Mouse (Mus musculus) hindbrain, embryonic 13.5 days (tissue): ENCODE measurements around the gene Peli2. TPM values are rescaled to one million over a fixed set of nuclear protein-coding genes. Genes with fewer than 3 reads are reported as not detected.

Experiments used
- ATAC-seq: fragments of 200-750 bp; cut with Nextera tagmentation; 2 replicates; pipeline ENCODE4 v1.8.0; 2017; ENCODE audit warnings: moderate TSS enrichment; ENCODE audit not compliant: low FRiP score
- H3K27ac ChIP-seq: fragments of 300-500 bp; sonication (generic); 2 replicates; pipeline ENCODE4 v1.5.1; 2015; ENCODE audit warnings: inconsistent platforms, mild to moderate bottlenecking, moderate library complexity
- H3K27me3 ChIP-seq: fragments of 300-500 bp; sonication (generic); 2 replicates; pipeline ENCODE4 v1.6.1; 2015; ENCODE audit warnings: mild to moderate bottlenecking, inconsistent platforms
- H3K36me3 ChIP-seq: fragments of 300-500 bp; sonication (generic); 2 replicates; pipeline ENCODE4 v1.6.1; 2015; ENCODE audit warnings: mild to moderate bottlenecking, inconsistent platforms
- H3K4me1 ChIP-seq: fragments of 300-500 bp; sonication (generic); replicated peaks from 2 replicates; pipeline ENCODE4 v1.6.1; 2015; ENCODE audit warnings: inconsistent platforms
- H3K4me2 ChIP-seq: fragments of 300-500 bp; sonication (generic); 2 replicates; pipeline ENCODE4 v1.6.1; 2015; ENCODE audit warnings: inconsistent platforms, mild to moderate bottlenecking, moderate library complexity
- H3K4me3 ChIP-seq: fragments of 300-500 bp; sonication (generic); 2 replicates; pipeline ENCODE4 v1.5.1; 2015; ENCODE audit warnings: mild to moderate bottlenecking, inconsistent platforms
- H3K9ac ChIP-seq: fragments of 300-500 bp; sonication (generic); 2 replicates; pipeline ENCODE4 v1.6.1; 2015; ENCODE audit warnings: mild to moderate bottlenecking, inconsistent platforms
- H3K9me3 ChIP-seq: fragments of 300-500 bp; sonication (generic); 2 replicates; pipeline ENCODE4 v1.6.1; 2016; ENCODE audit warnings: inconsistent platforms
- WGBS: fragments of 180-500 bp; shearing (Covaris S2); methylation state at CpG from one replicate; pipeline ENCODE4 v1.1.7; 2015; 5-methylcytosine and 5-hydroxymethylcytosine counted together
- polyA plus RNA-seq: library from polyadenylated mRNA; unstranded; fragments of >200 nt; fragmentation: Nextera tagmentation; extraction: Ambion mirVana; gene quantifications from 2 replicates; pipeline ENCODE4 v1.2.1, GENCODE M21; 2015

The Peli2 gene
- polyA plus RNA-seq, 1 experiment from 2014 or later = 10.6 TPM

GRCm38 (mm10) chr14:48200291-48200690 lies 79.7 kb downstream of the Peli2 start:
- 83% methylated on average over 9 of the region's 9 CpGs for WGBS
- H3K9ac ChIP-seq = no peak overlapping the region
- H3K4me1 ChIP-seq = peaks cover 61% of the 10 kb centered on the region

DNA sequence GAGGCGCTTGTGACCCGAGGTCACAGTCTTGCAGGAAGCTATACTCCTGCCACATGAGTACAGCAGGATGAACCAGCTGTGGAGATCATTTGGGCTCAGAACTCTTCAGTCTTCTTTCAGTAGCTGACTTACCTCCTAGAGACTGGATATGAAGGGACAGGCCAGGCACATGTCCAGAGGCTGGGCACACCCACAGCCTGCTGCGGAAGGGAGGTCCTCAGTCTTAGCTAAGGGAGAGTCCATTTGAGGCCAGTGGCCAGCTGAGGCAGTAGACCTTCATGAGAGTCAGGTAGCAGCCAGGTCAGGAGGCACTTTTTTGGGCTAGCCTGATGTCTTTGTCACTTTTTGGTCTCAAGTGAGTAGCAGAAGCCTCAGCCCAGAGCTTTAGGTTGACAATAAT lies 80.2 kb downstream of the Peli2 start:
- Histone ChIP-seq H3K27ac (no peak overlapping the region), H3K9ac (no peak overlapping the region), H3K27me3 (no peaks in the 10 kb centered on the region), H3K4me2 (no peak overlapping the region), H3K36me3 (no peaks in the 10 kb centered on the region), H3K9me3 (no peaks in the 10 kb centered on the region), H3K4me3 (no peak overlapping the region), H3K4me1 (peaks cover 65% of the 10 kb centered on the region)
- 92% methylated on average over 3 of the region's 3 CpGs for WGBS
- ATAC-seq = no peak

More at GRCm38 (mm10) chr14:48200291-48200690, 79.7 kb downstream of the Peli2 start:
- no peaks in the 10 kb centered on the region for H3K9me3 ChIP-seq
- H3K27ac ChIP-seq = no peak overlapping the region
- H3K36me3 ChIP-seq = no peaks in the 10 kb centered on the region
- H3K4me3 ChIP-seq = no peak overlapping the region
- no peak for ATAC-seq
- H3K4me2 ChIP-seq = no peak overlapping the region
- no peaks in the 10 kb centered on the region for H3K27me3 ChIP-seq

GRCm38 (mm10) chr14:48201403-48201802 lies 80.8 kb downstream of the Peli2 start:
- 83% methylated on average over 8 of the region's 8 CpGs for WGBS
- no peaks in the 10 kb centered on the region for H3K9me3 ChIP-seq
- no peaks in the 10 kb centered on the region for H3K36me3 ChIP-seq
- H3K4me3 ChIP-seq = no peak overlapping the region
- ATAC-seq = no peak
- no peak overlapping the region for H3K27ac ChIP-seq
- peaks cover 66% of the 10 kb centered on the region for H3K4me1 ChIP-seq
- no peak overlapping the region for H3K4me2 ChIP-seq
- H3K27me3 ChIP-seq = no peaks in the 10 kb centered on the region
- no peak overlapping the region for H3K9ac ChIP-seq

DNA sequence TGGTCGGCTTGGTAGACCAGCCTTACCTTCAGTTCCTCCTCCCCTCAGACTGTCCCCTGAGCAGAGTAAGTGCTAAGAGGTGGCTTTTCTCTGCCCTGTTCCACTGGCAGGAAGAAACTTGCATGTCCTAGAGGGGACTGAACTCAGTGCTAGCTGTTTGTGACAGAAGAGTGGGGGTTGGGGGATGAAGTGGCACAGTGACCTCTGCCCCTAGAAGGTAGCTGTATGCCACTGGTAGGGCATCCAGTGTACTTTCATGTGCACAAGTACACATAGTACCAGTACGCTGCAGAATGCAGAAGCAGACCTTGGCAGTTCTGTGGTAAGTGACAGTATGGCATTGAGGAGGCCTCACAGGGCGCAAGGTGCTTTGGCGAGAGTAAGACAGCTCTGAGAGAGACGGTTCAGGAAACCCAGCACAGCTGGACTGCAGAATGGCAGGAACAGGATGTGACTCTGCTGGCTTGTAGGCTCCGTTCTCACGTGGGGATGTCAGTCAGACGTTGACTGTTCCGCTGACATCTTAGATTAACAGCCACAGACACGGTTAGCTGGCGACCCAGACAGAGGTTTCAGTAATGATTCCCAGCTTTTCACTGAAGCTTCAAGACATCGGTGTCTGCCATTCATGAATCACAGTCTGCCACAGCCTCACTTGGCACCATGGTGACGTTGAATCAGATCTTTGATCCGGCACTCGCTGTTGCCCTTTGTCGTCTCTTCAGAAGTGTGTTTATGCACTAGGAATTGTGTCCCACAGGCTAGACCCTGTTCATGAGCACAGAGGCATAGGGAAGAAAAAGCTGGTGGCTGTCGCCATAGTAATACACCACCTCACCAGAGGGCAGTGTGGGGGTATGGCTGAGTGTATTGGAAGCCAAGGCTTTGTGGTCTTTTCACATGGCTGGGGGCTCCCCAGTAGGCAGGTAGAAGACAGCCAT lies 81.7 kb downstream of the Peli2 start:
- H3K4me2 ChIP-seq = no peak overlapping the region
- H3K9me3 ChIP-seq = no peaks in the 10 kb centered on the region
- no peaks in the 10 kb centered on the region for H3K36me3 ChIP-seq
- H3K4me3 ChIP-seq = no peak overlapping the region
- H3K27ac ChIP-seq = no peak overlapping the region
- WGBS = 44% methylated on average over 17 of the region's 17 CpGs
- no peak for ATAC-seq
- peaks cover 69% of the 10 kb centered on the region for H3K4me1 ChIP-seq
- no peak overlapping the region for H3K9ac ChIP-seq
- H3K27me3 ChIP-seq = no peaks in the 10 kb centered on the region

DNA sequence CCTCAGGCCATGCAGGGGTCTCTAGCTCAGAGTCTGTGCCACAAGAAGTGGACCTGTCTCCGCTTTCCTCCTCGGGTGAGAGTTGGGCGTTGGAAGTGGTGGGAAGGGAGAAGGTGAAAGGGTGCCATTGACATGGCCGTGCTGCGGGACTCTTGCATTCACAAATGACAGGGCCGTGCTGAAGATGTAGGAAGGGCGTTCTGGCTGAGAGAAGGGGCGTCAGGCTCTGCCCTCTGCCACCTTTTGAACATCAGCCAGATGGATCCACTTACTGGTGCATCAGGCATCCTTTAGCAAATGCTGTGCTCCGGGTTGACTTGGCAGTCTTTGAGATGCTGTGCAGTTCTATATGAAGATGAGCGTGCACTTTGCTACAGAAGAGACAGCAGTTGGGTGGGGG lies 84.4 kb downstream of the Peli2 start:
- no peaks in the 10 kb centered on the region for H3K27me3 ChIP-seq
- H3K4me2 ChIP-seq = no peak overlapping the region
- no peak overlapping the region for H3K9ac ChIP-seq
- H3K36me3 ChIP-seq = no peaks in the 10 kb centered on the region
- WGBS = 77% methylated on average over 10 of the region's 10 CpGs
- ATAC-seq = no peak
- no peak overlapping the region for H3K27ac ChIP-seq
- H3K4me1 ChIP-seq = peaks cover 60% of the 10 kb centered on the region
- H3K9me3 ChIP-seq = no peaks in the 10 kb centered on the region
- H3K4me3 ChIP-seq = no peak overlapping the region

DNA sequence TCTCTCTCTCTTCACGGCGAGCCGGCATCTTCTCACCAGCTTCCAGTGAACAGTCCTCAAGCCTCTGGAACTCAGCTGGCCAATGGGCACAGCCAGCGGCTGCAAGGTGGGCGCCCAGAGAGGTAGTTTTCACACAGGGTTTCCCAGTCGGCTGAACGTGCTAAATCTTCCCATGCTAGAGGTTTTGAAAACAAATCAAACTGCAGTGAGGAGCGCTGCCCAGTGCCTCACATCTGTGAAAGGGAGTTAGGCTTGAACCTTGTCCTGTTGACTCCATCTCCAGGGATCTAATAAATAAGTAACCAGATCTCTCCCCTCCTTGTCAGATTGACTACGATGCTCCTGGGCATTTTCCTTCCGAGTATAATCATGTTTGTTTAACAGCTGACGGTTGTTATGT lies 85.0 kb downstream of the Peli2 start:
- Histone ChIP-seq H3K4me3 (no peak overlapping the region), H3K36me3 (no peaks in the 10 kb centered on the region), H3K27ac (no peak overlapping the region), H3K9ac (no peak overlapping the region), H3K27me3 (no peaks in the 10 kb centered on the region), H3K4me1 (peaks cover 60% of the 10 kb centered on the region), H3K4me2 (no peak overlapping the region), H3K9me3 (no peaks in the 10 kb centered on the region)
- no peak for ATAC-seq
- 52% methylated on average over 11 of the region's 11 CpGs for WGBS

DNA sequence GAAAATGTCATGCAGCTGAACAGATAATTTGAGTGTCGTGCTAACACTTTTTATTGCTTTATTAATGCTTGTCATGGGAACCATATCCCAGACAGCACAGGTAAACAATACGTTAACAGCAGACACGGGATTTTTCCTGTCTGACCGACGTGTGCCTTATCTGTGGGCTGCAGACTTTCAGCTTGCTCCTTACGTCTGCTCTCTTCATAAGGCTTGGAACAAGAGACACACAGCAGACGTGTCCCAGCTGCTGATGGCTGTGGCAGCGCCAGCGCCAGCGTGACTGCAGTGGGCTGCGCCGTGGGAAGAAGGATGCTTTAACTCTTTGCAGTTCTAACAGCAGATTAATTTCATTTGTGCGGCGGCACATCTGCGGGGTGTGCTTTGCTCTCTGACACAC lies 86.5 kb downstream of the Peli2 start:
- Histone ChIP-seq H3K9me3 (no peaks in the 10 kb centered on the region), H3K27ac (peak overlapping the region; percentile 70), H3K4me3 (peak overlapping the region; percentile 4; the same call in 1 of the 2 replicates), H3K4me2 (peak overlapping the region; percentile 40), H3K4me1 (peaks cover 58% of the 10 kb centered on the region), H3K36me3 (no peaks in the 10 kb centered on the region), H3K9ac (peak overlapping the region; percentile 43; the same call in 1 of the 2 replicates), H3K27me3 (no peaks in the 10 kb centered on the region)
- 26% methylated on average over 15 of the region's 15 CpGs for WGBS
- ATAC-seq = peak; percentile 77

- no peak for ATAC-seq
- WGBS = 63% methylated on average over 12 of the region's 12 CpGs
- Histone ChIP-seq H3K9me3 (no peaks in the 10 kb centered on the region), H3K4me1 (peaks cover 50% of the 10 kb centered on the region), H3K4me2 (peak overlapping the region; percentile 40), H3K36me3 (no peaks in the 10 kb centered on the region), H3K27ac (peak overlapping the region; percentile 70; the same call in 1 of the 2 replicates), H3K9ac (no peak overlapping the region), H3K4me3 (no peak overlapping the region), H3K27me3 (no peaks in the 10 kb centered on the region)
Measured at GRCm38 (mm10) chr14:48207746-48208640, 87.4 kb downstream of the Peli2 start.

DNA sequence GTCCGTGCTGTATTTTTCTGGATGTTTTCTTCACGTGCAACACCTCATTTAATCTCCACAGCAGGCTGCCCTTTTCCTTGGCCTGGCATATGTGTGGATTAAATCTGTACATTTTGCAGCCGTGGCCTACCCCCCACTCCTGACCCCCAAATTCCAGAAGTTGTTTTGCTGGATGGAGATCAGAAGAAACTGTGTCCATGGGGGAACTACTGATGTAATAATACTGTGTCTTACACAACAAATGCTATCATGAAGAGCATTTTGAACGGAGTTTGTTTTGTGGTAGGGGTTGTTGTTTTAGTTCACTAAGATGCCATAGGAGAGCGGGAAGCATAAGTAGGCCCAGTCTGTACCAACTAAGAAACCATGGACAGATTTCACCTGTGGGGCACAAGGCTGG lies 88.8 kb downstream of the Peli2 start:
- no peak for ATAC-seq
- 84% methylated on average over 5 of the region's 5 CpGs for WGBS
- Histone ChIP-seq H3K4me3 (no peak overlapping the region), H3K27ac (no peak overlapping the region), H3K9ac (no peak overlapping the region), H3K9me3 (no peaks in the 10 kb centered on the region), H3K4me2 (no peak overlapping the region), H3K36me3 (no peaks in the 10 kb centered on the region), H3K4me1 (peaks cover 46% of the 10 kb centered on the region), H3K27me3 (no peaks in the 10 kb centered on the region)

- Histone ChIP-seq H3K27me3 (no peaks in the 10 kb centered on the region), H3K4me2 (no peak overlapping the region), H3K9ac (no peak overlapping the region), H3K9me3 (no peaks in the 10 kb centered on the region), H3K4me3 (no peak overlapping the region), H3K27ac (no peak overlapping the region), H3K4me1 (peaks cover 41% of the 10 kb centered on the region), H3K36me3 (no peaks in the 10 kb centered on the region)
- WGBS = 85% methylated on average over 9 of the region's 9 CpGs
- no peak for ATAC-seq
Measured at GRCm38 (mm10) chr14:48210089-48210488, 89.5 kb downstream of the Peli2 start.

GRCm38 (mm10) chr14:48211526-48211925 lies 90.9 kb downstream of the Peli2 start:
- no peak overlapping the region for H3K9ac ChIP-seq
- no peak overlapping the region for H3K27ac ChIP-seq
- no peaks in the 10 kb centered on the region for H3K27me3 ChIP-seq
- no peak overlapping the region for H3K4me2 ChIP-seq
- no peaks in the 10 kb centered on the region for H3K36me3 ChIP-seq
- H3K9me3 ChIP-seq = no peaks in the 10 kb centered on the region
- WGBS = 66% methylated on average over 8 of the region's 8 CpGs
- H3K4me3 ChIP-seq = no peak overlapping the region
- ATAC-seq = no peak
- H3K4me1 ChIP-seq = peaks cover 28% of the 10 kb centered on the region

- ATAC-seq = no peak
- no peaks in the 10 kb centered on the region for H3K36me3 ChIP-seq
- peaks cover 15% of the 10 kb centered on the region for H3K4me1 ChIP-seq
- no peak overlapping the region for H3K27ac ChIP-seq
- 91% methylated on average over 11 of the region's 11 CpGs for WGBS
- no peaks in the 10 kb centered on the region for H3K27me3 ChIP-seq
- H3K4me2 ChIP-seq = no peak overlapping the region
- H3K9ac ChIP-seq = no peak overlapping the region
- no peaks in the 10 kb centered on the region for H3K9me3 ChIP-seq
- H3K4me3 ChIP-seq = no peak overlapping the region
Measured at GRCm38 (mm10) chr14:48212839-48213238, 92.2 kb downstream of the Peli2 start.
